Mouse (Mus musculus): ENCODE measurements around the gene Msl2.

Msl2 gene

GRCm38 (mm10) chr9:101074332-101075021 lies 576 bp downstream of the Msl2 start:
- peak; percentile 70 for DNase-seq (ENCODE audit: low read depth, low spot score)

DNA sequence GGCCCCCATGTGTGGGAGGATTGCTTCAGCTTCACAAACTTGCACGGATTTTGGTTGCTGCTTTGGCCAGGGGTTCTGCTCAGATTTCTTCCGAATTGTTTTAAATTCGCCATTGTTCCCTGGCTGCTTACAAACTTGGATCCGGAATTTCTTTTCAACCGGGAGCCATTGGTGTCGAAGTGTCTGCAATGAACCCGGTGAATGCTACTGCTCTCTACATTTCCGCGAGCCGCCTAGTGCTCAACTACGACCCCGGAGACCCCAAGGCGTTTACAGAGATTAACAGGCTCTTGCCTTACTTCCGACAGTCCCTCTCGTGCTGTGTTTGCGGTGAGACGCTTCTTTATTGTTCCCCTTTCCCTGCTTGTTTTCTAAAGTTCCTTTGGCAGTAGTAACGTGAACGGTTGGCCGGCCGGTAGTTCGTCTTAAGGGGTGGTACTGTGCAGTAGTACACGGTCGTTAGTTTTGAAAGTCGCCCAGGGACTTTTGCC lies 1.2 kb downstream of the Msl2 start:
- DNase-seq (ENCODE audit: low read depth, low spot score): peak; percentile 59

DNA sequence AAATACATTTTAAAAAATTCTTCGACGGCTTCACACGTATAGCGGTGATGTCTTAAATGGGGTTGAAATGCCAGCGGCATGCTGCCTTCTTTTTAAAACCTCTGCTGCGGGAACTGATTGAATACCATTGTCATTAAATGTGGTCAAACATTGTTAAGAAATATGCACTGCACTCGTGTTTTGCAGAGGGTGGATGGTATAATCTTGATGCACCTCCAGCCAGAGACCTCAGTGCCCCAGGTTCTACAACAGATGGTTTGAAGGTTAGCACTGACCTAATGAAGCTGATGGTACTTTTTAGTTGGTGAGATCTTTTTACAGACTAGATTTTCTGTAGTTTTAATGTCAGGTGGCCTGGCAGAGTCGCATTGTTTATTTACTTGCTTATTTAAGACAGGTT lies 1.8 kb downstream of the Msl2 start:
- DNase-seq (ENCODE audit: low read depth, low spot score): no peak

DNA sequence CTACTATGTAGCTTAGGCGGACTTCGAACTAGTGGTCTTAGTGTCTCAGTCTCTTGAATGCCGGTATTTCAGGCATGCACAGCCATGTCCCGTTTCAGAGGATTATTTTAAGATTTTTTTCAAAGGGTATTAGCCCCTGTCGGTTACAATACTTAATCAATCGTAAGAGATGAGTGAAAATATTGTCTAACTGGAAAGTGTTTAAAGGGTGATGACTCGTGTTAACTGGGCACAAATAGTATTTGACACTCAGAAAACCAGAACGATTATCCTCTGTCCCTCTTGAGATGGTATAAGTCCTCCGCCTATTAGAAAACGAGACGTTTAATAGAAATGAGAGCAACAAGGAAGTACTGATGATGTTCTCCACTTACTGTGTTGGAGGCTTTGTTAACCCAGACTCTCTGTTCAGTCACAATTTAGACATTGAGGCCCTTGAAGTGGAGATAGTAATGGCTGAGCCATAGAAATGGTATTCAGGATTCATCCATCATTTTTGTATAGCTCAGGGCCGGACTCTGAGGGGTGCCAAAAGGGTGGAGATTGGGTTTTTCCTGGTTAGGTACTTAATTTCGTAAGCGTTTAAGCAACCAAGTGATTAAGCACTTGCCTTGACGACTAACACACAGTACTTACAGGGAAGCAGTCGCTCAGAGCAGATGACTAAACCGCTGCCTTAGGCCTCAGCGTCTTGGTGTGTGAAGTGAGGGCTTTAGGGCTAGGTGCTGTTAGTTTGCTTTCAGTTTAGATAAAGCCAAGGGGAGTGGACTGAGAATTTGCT lies 2.4 kb downstream of the Msl2 start:
- DNase-seq (ENCODE audit: low read depth, low spot score): no peak

GRCm38 (mm10) chr9:101077486-101077885 lies 3.6 kb downstream of the Msl2 start:
- no peak for DNase-seq (ENCODE audit: low read depth, low spot score)

DNA sequence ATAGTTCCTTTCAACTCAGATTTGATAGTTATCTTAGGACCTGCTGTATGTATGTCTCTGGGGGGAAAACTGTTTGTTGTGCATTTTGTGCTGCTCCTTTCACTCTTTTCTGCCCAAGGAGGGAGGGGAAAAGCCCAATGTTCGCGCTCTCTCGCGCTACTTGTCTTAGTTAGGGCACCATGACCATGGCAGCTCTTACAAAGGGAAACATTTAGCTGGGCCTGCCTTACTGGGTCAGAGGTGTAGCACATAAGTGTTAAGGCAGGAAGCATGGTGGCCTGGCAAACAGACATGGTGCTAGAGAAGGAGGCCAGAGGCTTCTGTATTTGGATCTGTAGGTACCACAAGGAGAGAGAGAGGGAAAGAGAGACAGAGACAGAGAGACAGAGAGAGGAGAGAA lies 4.7 kb downstream of the Msl2 start:
- no peak for DNase-seq (ENCODE audit: low read depth, low spot score)

DNA sequence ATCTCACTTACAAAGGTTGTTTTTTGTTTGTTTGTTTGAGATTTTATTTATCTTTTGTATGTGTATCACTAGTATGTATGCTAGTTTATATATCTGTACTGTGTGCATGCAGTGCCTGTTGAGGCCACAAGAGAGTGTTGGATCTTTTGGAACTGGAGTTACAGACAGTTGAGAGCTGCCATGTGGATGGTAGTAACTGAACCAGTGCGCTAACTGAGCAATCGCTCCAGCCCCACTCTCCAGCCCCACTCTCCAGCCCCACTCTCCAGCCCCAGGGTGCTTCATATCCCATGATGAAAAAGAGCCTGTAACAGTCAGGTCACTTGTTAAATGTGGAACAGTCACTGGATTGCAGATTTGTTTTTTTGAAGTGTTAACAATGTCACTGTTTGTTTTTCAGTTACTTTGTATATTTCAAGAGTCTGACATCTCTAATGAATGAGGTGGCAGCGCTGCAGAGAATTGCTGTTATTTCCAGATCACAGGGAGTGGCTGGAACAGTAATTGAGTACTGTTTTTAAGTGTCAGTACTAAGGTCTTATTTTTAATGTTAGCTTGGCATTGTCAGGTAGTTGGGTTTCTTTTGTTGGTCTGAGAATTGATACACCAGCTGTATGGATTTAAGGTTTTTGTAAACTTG lies 6.3 kb downstream of the Msl2 start:
- no peak for DNase-seq (ENCODE audit: low read depth, low spot score)

DNA sequence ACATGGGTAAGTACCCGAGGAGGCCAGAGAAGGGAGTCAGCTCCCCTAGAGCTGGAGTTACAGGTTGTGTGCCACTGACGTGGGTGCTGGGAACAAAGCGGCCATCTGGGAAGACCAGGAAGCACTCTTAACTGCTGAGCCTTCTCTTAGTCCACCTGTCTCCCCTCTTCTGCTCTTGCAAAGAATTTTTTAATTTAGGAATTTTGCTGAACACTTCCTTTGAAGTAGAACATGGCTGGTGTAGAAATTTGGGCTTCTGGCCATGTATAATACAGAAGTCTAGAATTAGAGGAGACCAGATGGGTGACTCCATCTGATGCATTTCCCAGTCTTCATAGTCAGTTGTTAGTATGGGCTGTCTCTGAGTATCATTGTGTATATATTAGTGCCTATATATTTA lies 9.8 kb downstream of the Msl2 start:
- DNase-seq (ENCODE audit: low read depth, low spot score): no peak

DNA sequence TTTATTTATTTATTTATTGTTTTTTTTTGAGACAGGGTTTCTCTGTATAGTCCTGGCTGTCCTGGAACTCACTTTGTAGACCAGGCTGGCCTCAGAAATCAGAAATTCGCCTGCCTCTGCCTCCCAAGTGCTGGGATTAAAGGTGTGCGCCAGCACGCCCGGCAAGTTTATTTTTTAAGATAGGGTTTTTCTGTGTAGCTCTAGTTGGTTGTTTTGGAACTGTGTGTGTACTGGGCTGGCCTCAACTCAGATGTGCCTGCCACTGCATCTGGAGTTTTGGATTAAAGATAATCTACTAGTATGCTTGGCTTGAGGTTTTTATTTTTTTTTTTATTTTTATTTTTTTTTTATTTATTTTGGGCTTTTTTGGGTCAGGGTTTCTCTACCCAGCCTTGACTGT lies 21.5 kb downstream of the Msl2 start:
- no peak for DNase-seq (ENCODE audit: low read depth, low spot score)

- no peak for DNase-seq (ENCODE audit: low read depth, low spot score)
These were observed 22.6 kb downstream of the Msl2 start for GRCm38 (mm10) chr9:101096461-101096860.

DNA sequence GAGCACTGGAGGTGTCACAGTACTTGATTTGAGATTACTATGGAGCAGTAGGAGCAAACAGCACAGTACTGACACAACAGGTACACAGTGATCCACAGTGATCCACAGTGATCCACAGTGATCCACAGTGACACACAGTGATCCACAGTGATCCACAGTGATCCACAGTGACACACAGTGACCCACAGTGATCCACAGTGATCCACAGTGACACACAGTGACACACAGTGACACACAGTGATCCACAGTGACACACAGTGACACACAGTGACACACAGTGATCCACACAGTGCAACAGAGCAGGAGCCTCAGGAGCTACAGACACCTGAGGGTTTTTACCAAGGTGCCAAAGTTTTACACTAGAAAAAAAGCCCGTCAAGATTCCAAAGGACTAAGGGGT lies 23.6 kb downstream of the Msl2 start:
- DNase-seq (ENCODE audit: low read depth, low spot score): no peak

GRCm38 (mm10) chr9:101099445-101099844 lies 25.5 kb downstream of the Msl2 start:
- no peak for DNase-seq (ENCODE audit: low read depth, low spot score)

GRCm38 (mm10) chr9:101100163-101100562 lies 26.3 kb downstream of the Msl2 start:
- DNase-seq (ENCODE audit: low read depth, low spot score): no peak

GRCm38 (mm10) chr9:101101547-101101946 lies 27.6 kb downstream of the Msl2 start:
- DNase-seq (ENCODE audit: low read depth, low spot score): no peak

DNA sequence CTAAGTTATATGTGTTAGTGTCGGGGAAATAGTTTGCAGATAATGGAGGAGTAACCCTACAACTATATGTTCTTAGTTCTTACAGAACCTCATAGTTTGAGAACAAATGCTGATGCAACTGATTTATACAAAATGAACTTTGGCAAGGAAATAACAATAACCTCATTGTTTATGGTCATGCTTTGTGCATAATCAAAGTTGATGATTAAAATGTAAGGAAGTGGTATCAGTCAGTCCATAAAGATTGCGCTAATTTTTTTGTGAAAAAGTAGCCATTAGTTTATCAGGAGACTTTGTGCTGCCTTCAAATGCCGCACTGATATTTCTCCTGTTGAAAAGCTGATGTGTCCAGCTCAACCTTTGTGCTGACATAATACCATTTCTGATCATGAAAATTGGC lies 28.4 kb downstream of the Msl2 start:
- no peak for DNase-seq (ENCODE audit: low read depth, low spot score)

GRCm38 (mm10) chr9:101104931-101105330 lies 31.0 kb downstream of the Msl2 start:
- DNase-seq (ENCODE audit: low read depth, low spot score): no peak

- DNase-seq (ENCODE audit: low read depth, low spot score): no peak
These were observed 31.8 kb downstream of the Msl2 start for GRCm38 (mm10) chr9:101105735-101106134.

GRCm38 (mm10) chr9:101107386-101107785 lies 33.5 kb downstream of the Msl2 start:
- no peak for DNase-seq (ENCODE audit: low read depth, low spot score)

DNA sequence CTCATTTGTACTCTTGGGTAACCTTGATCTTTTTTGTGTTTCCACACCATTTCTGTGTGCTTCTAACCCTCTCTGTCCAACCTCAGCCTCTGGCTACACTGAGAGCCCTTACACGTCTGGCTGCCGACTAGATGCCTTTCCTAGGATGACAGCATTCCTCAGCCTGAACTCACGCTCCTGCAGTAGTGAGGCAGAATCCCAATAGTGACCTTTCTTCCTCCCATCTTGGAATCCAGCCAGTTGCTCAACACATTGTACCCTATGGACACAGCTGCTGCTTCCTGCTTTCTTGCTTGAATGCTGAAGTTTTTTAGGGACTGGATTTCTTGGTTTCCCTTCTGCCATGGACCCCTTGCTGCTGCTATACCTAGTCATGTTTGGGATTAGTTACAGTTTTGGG lies 36.1 kb downstream of the Msl2 start:
- no peak for DNase-seq (ENCODE audit: low read depth, low spot score)

- DNase-seq (ENCODE audit: low read depth, low spot score): no peak
These were observed 39.4 kb downstream of the Msl2 start for GRCm38 (mm10) chr9:101113317-101113716.

DNA sequence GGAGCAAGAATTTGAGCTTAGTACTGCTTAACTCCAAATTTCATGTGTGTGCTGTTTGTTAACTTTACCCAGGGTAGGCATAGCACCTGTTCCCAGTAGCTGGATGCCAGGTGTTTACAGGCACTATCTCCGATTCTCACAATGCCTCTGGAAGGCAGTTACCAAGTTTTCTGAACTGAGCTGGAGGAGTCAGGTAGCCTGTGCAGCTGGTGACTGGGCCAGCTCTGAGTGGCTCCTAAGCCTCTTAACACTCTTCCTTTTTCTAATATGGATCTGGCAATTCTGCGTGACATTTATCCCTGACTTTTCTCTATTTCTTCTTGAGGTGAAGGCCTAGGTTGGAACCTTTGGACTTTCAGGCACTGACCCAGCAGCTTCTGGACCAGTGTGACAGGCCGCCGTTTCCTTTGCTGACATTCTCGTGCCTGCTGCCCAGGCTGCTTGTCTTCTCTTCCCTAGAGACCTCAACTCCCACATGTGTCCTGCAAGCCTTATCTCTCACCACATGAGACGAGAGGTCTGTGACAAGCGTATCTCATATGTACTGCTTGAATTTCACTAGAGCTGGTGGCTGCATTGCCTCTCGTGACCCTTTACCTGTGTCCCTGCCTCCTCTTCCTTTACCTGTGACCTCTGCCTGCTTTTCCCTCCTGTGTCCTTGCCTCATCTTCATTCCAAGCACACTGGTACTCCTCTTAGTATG lies 40.4 kb downstream of the Msl2 start:
- no peak for DNase-seq (ENCODE audit: low read depth, low spot score)

- DNase-seq (ENCODE audit: low read depth, low spot score): no peak
These were observed 69.7 kb downstream of the Msl2 start for GRCm38 (mm10) chr9:101143635-101144034.
